Mouse (Mus musculus): Measurements from ENCODE around the gene Car10. TPM values are rescaled to one million over a fixed set of nuclear protein-coding genes. Genes with fewer than 3 reads are reported as not detected.
A peak's percentile ranks its signal among the peaks of the same experiment; 100 is the strongest.
"Not testable (repeated sequence)": the region's sequence is repeated elsewhere in the genome, so short reads cannot be mapped to it uniquely, and the experiment has no call there.

Gene Car10
- total RNA-seq, 1 experiment from 2014 or later = 0.49 TPM

DNA sequence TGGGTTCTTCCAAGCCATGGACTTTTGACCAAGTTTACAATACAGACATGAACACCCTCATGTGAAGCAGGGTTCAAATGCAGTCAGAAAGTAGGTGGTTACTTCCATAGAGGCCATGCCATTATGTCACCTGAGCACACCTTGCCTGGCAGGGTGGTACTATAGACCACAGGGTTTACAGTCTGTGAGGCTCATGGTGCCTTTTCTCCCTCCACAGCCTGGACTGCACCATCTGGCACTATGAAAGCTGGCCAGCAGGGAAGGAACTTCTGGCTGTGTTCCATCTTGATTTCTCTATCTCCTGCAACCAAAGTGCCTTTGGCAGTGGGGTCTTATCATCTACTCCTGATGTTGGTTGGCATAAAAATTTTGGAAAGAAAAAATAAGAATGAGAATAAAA lies 295.5 kb downstream of the Car10 start:
- not testable (repeated sequence) for DNase-seq

DNA sequence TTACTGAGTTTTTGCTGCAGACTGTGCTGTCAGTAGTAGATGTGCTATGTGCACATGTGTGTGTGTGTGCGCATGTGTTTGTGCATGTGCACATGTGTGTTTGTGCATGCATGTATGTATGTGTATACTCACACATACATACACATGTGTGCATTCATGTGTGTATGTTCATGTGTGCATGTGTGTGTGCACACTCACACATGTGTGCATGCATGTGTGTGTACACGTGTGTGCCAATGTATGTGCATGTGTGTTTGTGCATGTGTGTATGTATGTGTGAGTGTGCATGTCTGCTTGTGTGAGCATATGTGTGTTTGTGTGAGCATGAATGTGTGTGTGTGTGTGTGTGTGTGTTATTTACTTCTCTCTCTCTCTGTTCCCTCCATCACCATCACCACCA lies 298.5 kb downstream of the Car10 start:
- DNase-seq = no peak

DNA sequence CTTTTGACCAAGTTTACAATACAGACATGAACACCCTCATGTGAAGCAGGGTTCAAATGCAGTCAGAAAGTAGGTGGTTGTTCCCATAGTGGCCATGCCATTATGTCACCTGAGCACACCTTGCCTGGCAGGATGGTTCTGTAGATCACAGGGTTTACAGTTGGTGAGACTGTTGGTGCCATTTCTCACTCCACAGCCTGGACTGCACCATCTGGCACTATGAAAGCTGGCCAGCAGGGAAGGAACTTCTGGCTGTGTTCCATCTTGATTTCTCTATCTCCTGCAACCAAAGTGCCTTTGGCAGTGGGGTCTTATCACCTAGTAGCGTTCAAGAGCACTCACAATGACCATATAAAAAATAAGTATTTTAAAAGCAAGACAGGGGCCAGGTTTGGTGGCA lies 303.3 kb downstream of the Car10 start:
- not testable (repeated sequence) for DNase-seq

DNA sequence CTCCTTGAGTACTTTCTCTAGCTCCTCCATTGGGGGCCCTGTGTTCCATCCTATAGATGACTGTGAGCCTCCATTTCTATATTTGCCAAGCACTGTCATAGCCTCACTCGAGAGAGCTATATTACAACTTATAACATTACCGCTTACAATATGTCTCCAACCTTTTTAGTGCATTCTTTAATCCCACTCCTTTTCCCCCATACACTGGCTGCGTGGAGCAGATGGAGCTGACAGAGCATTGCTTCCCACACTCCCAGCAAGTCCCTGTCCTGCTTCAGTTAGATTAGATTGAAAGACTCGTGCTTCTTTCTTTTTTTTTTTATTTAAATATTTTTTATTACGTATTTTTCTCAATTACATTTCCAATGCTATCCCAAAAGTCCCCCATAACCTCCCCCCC lies 310.2 kb downstream of the Car10 start:
- no peak for DNase-seq

DNA sequence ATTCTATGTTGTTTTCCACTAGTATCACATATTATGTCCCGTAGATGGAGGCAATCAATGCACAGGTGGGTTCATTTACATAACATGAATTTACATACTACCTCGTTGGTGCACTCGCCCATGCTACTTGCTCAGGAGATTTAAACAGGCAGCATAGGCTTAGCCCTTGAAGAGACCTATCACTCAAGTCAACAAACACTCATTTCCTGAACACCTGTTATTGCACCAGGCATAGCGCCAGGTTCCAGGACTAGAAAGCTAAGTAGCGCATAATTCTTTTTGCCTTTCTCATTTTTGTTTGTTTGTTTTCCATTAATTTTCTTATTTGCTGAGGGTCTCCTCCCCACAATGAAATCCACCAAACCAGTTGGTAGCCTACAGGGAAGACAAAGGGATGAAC lies 333.7 kb downstream of the Car10 start:
- no peak for DNase-seq

DNA sequence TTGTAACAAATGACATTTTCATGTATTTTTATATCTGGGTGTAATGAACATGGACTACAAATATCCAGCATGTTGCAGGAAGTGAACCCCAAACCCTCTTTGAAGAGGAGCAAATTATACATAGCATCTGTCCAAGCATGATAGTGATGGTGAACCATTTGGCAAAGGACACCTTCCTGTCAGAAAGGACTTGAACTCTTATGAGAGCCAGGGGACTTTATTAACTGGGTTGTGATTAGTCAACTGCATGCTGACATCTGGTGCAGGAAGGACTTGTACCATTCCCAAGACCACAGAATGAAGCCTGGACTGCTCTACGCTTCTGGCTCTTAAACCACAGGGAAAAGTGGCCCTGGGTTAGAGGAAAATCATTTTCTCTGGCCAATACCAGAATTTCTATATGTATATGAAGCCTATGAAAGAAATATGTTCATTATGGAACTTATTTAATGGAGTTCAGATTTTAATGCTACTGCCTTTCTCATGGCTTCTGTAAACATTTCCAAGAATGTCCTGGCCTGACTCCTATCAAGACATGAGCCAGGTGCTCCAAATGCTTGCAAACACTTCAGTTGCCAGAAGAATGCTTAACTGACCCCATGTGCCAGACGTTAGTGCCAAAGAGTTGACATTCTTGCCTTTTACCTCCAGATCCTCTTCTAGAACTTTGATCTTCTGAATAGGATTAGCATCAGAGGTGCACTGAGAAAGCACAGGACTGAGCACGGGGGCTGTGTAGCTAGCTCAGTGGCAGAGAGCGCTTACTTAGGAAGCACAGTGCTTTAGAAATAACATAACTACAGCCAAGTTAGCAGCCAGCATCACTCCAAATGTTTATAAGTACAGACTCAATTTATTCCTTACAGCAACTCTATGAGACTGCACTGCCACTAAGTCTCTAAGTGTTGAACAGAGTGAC lies 337.4 kb downstream of the Car10 start:
- no peak for DNase-seq

DNA sequence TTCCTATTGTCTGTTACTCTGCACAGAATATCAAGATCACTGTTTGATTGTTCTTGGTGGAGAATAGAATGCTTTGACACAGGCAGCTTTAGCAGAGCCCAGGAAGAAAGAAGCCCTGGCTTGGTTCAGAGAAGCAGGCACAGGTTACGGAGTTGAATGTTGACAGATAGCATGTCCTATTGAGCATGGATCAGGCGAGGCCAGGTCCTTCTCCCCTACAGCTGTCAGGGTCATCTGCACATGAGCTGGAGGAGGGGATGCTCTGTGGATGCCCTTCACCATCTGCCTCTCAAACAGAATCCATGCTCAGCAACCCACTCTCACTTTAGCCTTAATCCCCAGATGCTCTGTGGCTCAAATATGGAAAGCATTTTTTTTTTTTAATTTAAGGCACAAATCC lies 339.1 kb downstream of the Car10 start:
- DNase-seq = no peak

DNA sequence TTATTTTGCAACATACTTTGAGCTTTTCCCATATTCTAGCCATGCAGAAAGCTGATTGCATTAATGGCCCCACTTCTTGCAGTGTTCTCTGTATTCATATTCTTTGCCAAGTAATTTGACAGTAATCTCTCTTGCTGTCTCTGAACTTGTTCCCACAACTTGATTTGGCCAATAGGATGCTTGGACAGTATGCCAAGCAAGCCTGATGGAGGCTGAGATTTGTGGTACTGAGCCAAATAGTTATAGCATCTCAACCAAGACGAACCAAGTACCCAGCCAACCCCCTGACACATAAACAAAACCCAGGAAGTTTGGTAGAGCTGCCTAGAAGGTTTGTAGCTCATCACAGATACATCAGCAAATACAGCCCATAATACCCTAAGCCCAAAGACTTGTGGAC lies 342.6 kb downstream of the Car10 start:
- DNase-seq = no peak

DNA sequence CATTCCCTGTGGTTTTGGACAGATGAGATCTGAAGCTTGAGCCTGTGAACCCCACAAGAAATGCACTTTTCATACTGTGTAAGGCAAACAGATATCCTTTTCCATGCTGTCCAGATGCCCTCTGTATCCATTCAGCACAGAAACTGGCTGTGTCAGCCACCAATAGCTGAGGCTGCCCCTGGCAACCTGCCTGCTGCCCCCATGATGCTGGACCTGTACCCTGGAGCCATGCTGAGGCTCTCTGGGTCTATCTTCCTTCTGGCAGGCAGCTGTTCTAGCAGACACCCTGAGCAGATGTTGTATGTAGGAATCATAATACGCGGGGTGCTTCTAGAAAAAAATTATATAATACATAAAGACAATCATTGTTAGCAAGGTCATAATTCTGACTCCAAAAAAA lies 345.9 kb downstream of the Car10 start:
- DNase-seq = no peak

DNA sequence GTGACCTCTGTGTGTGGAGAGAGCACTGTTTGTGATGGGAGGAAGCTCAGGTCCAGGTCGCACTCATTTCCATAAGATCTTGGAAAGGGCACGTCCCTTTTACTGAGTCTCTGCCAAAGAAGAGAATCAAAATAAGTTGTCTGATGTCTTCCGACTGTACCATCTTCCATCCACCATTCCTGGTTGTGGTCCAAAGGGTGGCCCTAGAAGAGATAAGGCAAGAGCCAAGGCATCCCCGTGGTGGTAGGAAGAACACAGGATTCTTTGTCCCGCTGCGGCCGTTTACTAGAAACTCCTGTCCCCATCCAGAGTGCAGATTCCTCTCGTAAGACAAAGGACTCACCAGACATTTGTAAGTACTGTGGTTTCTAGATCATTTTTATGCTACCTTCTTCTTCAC lies 346.9 kb downstream of the Car10 start:
- DNase-seq = no peak

DNA sequence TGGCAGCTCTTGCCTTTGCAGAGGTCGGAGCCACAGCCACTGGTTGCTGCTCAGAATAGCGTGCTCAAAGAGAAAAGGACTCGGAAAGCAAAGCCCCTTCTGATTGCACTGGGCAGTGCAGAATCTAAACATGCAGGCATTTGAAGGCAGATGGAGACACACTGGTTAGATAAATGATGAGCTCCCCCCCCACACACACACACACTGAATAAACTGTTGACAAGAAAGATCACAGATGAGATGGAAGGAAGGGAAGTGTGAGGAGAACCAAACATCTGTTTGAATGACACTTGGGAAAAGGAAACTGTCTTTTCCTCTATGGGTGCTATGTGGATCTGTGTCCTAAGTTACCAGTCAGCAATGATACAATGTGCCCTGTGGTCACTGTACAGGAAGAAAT lies 349.7 kb downstream of the Car10 start:
- no peak for DNase-seq

DNA sequence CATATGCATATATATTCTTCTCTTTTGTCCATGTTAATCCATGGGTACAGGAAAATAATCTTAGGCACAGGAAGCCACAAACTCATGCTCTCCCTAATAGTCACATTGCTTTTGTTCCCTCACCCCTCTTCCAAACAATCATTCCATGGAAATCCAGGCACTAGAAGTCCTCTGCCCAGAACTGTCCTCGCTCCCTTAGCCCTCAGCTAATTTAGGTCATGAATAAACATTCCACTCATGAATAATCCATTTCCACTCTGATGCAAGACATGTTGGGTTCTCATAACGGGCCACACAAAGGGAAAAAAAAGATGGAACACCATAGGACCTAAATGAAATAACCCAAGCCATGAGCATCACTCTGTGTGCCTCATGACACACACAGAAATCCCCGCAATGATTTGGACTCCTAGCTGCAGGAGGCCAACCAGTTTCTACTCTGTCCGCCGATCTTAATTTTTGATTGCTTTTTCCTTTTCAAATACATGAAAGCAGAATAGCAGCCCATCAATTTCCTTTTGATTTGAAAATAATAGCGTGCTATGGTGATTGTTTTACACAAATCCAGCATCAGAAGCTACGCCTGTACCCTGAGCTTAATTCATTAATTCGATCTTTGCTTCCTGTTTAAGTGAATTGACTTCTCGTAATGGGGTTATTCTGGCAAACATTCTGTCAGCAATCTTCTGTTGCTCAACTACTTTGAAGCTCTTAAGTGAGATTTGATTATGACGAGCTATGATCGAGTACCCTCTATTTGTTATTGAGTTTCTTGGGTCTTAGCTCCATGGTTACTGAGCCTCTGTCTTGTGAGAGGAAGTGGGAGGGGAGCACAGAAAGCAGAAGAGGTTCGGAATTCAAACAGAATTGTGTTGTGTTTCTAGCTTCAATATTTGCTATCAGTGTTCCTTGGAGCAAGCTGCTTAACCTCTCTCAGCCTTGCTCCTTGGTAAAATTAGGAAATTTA lies 350.7 kb downstream of the Car10 start:
- DNase-seq = no peak

DNA sequence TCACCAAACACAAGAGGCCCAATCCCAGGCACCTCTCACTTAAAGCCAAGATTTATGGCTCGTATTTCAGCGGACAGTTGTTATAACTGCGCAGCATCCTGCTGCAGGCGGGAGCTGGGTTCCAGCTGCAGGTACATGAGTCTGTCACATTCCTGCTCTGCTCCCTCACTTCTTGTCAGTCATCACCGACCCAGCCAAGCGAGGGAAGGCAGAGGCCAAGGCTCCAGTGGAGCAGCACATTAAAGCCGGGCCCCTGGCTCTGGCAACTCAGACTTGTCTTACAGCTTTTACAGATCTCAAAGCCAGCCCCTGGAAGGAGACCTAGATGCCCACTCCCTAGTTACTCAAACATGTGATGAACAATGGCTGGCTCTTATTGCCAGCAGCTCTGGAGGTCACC lies 352.7 kb downstream of the Car10 start:
- DNase-seq = no peak

DNA sequence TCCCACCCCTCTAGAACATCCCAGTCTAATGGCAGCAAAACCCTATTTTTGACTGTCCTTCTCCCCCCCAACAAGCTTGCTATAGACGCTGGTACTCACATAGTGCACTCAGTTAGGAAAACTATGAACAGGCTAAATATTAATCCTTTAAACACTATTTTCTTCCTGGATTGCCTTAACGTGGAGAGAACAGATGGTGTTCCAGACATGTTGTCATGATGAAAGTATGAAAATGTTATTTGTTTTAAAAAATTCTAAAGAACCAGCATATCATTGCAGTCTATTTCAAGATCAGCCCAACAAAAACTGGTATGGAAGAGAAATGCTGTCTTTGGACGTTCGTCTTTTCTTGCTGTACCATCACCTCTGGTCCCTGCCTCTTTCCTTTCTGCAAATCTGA lies 368.4 kb downstream of the Car10 start:
- DNase-seq = no peak

DNA sequence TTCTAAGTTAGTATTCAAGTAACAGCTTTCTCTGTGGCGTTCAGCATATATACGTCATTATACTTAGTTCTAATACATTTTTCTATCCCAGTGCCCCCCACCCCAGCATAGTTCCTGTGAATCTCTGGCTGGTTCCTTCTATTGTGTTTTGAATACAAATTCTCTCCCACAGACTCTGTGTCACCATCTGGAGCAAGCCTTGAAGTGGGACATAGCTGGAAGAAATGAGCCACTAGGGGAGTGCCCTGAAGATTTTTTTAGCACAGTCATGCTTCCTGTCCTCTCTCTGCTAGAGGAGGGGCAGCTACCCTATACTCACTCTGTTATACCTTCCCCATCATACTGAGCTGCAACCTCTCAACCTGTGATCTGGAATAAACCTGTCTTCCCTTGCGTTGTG lies 369.9 kb downstream of the Car10 start:
- DNase-seq = no peak

DNA sequence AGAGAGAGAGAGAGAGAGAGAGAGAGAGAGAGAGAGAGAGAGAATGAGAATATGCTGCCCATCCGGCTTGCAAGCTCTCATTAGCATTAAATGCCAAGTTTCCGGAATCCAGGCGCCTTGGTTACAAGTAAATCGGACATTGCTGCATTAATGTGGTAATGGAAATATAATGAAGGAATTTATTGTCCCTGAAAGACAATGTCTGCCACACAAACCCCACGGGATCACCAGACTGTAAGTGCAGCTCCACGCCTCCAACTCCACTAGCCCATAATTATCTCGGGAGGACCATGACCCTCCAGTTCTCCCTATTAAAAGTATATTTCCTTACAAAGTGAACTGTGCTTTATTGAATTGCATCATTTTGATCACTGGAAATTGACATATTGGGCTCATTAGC lies 372.9 kb downstream of the Car10 start:
- DNase-seq = no peak

DNA sequence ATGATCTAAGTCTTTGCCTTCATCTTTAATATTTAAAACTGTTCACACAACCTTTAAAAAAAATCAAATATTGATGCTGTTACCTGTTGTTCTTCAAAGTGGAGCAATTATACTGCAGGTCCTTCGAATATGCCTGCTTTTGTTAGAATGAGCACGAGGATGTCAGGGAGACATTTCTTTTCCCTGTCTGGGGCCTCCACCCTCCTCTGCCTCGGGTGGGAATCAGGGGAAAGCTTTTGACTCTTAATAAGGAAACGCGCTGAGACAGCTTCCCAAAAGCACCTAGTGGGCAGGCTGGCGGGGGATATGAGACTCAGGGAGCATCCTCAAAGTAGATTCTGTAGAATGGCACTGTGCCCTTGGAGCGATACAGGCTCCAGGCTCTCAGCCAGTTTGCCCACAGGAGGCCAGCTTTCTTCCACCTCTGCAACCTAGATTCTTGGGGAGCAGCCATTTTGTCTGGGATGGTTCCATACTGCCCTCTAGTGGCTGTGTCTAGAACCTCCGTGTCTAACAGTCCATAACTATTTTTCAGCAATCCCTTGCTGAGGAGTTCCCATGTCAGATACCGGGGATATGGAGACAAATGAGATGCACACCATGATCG lies 373.8 kb downstream of the Car10 start:
- peak; percentile 66 for DNase-seq

DNA sequence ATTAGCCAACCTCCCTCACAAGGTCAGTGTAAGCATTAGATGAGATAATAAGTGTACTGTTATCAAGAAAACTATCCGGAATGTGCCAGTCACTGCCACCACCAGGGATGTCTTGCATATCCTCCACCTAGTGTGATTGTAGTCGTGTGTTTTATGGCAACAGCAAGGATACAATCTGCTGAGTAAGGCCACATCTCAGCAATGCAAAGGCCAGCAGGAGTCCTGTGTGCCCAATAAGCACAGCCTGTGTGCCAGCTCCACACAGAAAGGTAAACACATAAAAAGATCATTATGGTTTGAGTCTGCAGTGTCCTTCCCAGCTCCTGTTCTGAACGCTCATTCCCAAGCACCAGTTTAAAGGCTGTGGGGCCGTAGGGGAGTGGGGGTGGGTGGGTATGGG lies 386.8 kb downstream of the Car10 start:
- DNase-seq = no peak

DNA sequence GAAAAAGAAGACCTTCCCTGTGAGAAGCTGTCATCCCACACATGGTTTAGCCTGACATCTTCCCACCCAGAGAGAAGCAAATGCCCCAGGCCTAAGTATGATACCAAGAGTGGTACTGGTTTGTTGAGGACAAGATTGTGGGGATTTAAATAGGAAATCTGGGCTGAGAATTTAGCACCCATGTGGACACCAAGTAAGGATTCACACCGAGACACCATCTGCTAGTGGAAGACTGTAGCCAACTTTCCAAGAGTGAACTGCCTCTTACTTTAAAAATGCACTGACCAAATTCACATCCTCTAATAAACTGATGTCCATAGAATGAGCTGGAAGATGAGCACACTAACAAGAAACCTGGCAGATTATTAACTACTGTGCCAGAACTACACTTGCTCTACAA lies 389.2 kb downstream of the Car10 start:
- DNase-seq = no peak

DNA sequence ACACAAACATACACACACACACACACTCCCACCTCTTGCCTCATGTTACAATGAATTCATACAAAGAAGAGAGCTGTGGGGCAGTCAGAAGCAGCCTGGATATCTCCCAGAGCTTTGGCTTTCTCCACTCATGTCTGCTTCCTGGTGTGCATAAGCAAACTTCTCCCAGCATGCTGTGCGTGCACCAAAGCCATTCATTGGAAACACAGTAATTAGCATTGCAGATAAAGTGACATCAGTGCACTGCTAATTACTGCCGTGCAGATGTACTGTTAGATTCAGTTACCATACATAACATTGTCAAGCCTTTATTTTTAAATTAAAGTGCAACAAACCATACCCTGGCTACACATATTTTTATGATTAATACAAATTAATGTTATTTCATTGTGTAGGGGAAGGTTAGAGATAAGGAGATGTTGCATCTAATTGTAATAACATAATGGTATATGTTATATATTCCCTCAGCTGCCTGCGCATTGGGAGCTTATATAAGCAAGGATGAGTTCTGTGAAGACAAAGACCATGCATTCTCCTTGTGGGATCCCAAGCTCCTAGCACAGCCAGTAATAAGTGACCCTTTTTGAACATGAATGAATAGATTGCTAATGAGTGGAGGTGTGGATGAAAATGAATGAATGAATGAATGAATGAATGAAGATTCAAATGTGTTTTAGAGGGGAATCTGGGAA lies 390.2 kb downstream of the Car10 start:
- no peak for DNase-seq

DNA sequence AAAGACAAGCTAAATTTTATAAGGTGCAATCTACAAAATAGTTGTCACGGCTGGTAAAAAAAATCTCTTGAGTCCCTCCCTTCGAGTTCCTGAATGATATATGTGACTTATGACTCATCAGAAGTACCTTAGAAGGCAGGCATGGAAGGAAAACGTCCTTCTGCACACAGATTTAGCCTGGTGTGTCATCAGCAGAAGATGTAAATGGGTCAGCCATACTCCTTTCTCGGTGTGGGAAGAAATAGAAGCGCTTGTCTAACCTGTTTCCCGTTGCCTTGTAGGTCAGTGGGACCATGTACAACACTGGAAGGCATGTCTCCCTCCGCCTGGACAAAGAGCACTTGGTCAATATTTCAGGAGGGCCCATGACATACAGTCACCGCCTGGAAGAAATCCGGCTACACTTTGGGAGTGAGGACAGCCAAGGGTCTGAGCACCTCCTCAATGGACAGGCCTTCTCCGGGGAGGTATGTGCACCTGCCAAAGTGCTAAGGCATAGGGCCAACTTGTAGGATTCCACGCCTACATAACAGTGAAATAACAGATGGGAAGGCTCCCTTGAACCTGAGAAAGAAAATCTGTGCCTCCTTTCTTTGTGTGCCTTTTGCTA lies 392.5 kb downstream of the Car10 start:
- no peak for DNase-seq

DNA sequence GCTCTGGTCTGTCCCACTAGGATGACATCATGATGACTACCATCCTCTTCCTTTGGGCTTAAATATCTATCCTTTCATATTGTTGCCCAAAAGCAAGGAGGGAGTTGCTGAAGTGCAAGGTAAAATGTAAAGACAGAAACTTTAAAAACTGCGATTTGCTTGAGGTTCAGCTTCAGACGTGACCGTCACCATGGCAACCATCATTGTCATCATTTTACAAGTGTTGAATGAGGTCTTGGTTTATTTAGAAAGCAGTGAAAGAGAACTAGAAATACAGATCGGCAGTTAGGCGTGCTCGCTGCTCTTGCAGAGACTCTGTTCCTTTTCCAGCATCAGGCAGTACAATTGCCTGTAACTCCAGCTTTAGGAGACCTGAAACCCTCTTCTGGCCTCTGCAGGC lies 400.1 kb downstream of the Car10 start:
- no peak for DNase-seq
